Mouse (Mus musculus) intestine, embryonic 14.5 days (tissue): ENCODE measurements around the gene Olfr457. TPM values are rescaled to one million over a fixed set of nuclear protein-coding genes. Genes with fewer than 3 reads are reported as not detected.
"Not testable (repeated sequence)": the region's sequence is repeated elsewhere in the genome, so short reads cannot be mapped to it uniquely, and the experiment has no call there.

ENCODE experiments used
- ATAC-seq: fragments of 200-750 bp; cut with Nextera tagmentation; replicated peaks from 2 replicates; pipeline ENCODE4 v1.8.0; 2017; ENCODE audit warnings: low read depth, moderate number of reproducible peaks, moderate TSS enrichment, moderate library complexity; ENCODE audit not compliant: low FRiP score, low TSS enrichment
- DNase-seq: peaks from one replicate; pipeline ENCODE4 v3.0.0-alpha.2; 2018; ENCODE audit warnings: low spot score
- H3K27ac ChIP-seq: fragments of 300-500 bp; sonication (generic); 2 replicates; pipeline ENCODE4 v1.5.1; 2014; ENCODE audit warnings: low read depth, mild to moderate bottlenecking, control low read depth
- H3K27me3 ChIP-seq: fragments of 300-500 bp; sonication (generic); replicated peaks from 2 replicates; pipeline ENCODE4 v1.6.1; 2014; ENCODE audit warnings: low read length, control low read depth; ENCODE audit not compliant: control insufficient read depth, insufficient read depth
- H3K36me3 ChIP-seq: fragments of 300-500 bp; sonication (generic); 2 replicates; pipeline ENCODE4 v1.6.1; 2014; ENCODE audit warnings: low read length, control low read depth; ENCODE audit not compliant: control insufficient read depth, insufficient read depth
- H3K4me1 ChIP-seq: fragments of 300-500 bp; sonication (generic); replicated peaks from 2 replicates; pipeline ENCODE4 v1.6.1; 2014; ENCODE audit warnings: low read length, control low read depth, mixed read lengths; ENCODE audit not compliant: control insufficient read depth, insufficient read depth
- H3K4me2 ChIP-seq: fragments of 300-500 bp; sonication (generic); 2 replicates; pipeline ENCODE4 v1.6.1; 2014; ENCODE audit warnings: low read length
- H3K4me3 ChIP-seq: fragments of 300-500 bp; sonication (generic); 2 replicates; pipeline ENCODE4 v1.5.1; 2014; ENCODE audit warnings: low read depth, low read length, control low read depth, mixed read lengths
- H3K9ac ChIP-seq: fragments of 300-500 bp; sonication (generic); 2 replicates; pipeline ENCODE4 v1.6.1; 2014; ENCODE audit warnings: mild to moderate bottlenecking, low read length
- H3K9me3 ChIP-seq: fragments of 300-500 bp; sonication (generic); 2 replicates; pipeline ENCODE4 v1.6.1; 2016; ENCODE audit warnings: low read length, control low read depth; ENCODE audit not compliant: control insufficient read depth
- WGBS: fragments of 180-500 bp; shearing (Covaris S2); extraction: QIAGEN DNeasy Blood & Tissue Kit; methylation state at CpG from one replicate; pipeline ENCODE4 v1.1.7; 2014; 5-methylcytosine and 5-hydroxymethylcytosine counted together
- polyA plus RNA-seq: library from polyadenylated mRNA; unstranded; fragments of >200 nt; fragmentation: Nextera tagmentation; extraction: Ambion mirVana; gene quantifications from 2 replicates; pipeline ENCODE4 v1.2.1, GENCODE M21; 2014

Olfr457 gene
- polyA plus RNA-seq: not detected in 2 replicates

GRCm38 (mm10) chr6:42476235-42476634 lies at the start of gene Olfr457:
Gene Olfr457 (minus strand): TSS chr6:42476335.
- no peak for DNase-seq
- WGBS: 56% methylated on average over 1 of the region's 1 CpGs
- H3K27me3 ChIP-seq: no peaks in the 10 kb centered on the region
- no peaks in the 10 kb centered on the region for H3K4me1 ChIP-seq
- no peak within 1 kb of the TSS for H3K4me2 ChIP-seq
- H3K9me3 ChIP-seq: no peaks in the 10 kb centered on the region
- no peak within 1 kb of the TSS for H3K4me3 ChIP-seq
- ATAC-seq: no peak
- H3K27ac ChIP-seq: no peak within 1 kb of the TSS
- no peak within 1 kb of the TSS for H3K9ac ChIP-seq
- H3K36me3 ChIP-seq: no peaks in the 10 kb centered on the region

- no peak overlapping the region for H3K9ac ChIP-seq
- no peak overlapping the region for H3K4me3 ChIP-seq
- WGBS: 68% methylated on average over 1 of the region's 1 CpGs
- no peak overlapping the region for H3K27ac ChIP-seq
- H3K4me1 ChIP-seq: no peaks in the 10 kb centered on the region
- no peaks in the 10 kb centered on the region for H3K9me3 ChIP-seq
- DNase-seq (no peak), ATAC-seq (no peak)
- no peaks in the 10 kb centered on the region for H3K27me3 ChIP-seq
- H3K36me3 ChIP-seq: no peaks in the 10 kb centered on the region
- H3K4me2 ChIP-seq: no peak overlapping the region
Observed at GRCm38 (mm10) chr6:42513461-42513860, 37.3 kb upstream of the Olfr457 start.

DNA sequence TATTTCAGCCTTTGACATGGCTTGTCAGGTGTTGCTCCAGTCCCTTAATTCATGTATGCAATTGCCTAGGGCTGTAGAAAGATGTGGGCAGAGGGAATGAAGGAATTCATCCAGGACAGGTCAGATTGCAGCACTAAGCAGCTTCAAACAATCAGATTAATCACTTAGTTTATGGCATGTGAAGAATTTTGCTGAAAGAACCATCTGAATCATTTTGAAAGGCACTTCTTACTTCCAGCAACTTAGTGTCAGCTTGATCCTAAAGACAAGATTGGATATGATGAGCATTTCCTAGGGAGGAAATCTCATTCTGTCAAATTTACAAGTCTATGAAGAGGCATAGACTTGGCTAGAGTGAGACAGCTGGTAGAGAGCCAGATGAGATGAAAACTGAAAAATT lies 33.2 kb upstream of the Olfr457 start:
- Histone ChIP-seq H3K4me1 (no peaks in the 10 kb centered on the region), H3K4me2 (no peak overlapping the region), H3K36me3 (no peaks in the 10 kb centered on the region), H3K27ac (no peak overlapping the region), H3K9me3 (no peaks in the 10 kb centered on the region), H3K4me3 (no peak overlapping the region), H3K9ac (no peak overlapping the region), H3K27me3 (no peaks in the 10 kb centered on the region)
- ATAC-seq (no peak), DNase-seq (no peak)

DNA sequence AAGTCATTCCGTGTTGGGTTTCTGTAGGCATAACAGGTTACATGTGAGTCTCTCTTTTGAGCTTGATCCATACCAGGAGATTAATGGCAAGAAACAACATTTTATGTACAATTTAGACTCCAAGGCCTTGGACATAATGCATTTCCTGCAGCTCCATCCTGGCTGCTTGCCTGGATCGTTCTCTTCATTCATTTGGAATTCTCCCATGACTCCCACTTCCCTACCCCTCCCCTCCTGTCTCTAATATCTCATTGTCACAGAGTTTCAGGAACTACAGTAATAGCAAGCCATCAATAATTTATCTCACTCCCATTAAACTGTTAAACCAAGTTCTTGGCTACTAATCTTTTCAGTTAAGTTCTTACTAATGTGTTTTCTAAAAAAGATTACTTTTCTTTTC lies 27.3 kb upstream of the Olfr457 start:
- ATAC-seq: no peak

DNA sequence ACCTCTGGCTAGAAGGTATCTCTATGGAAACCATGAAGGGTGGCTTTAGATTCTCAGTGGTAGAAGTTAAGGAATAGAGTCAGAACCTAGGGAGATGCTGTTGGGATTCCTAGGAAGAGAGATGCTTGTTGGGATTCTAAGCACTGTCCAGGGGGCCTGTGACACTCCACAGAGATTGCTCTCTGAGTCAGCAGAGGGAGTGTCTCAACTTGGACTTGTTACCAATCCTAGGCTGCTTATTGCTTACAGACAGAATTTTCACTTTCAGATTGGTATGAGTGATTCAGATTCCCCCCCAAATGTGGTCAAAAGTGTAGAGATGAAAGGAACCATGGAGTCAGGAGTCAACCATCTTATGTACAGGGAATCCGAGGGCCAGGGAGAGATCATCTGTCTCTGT lies 13.6 kb upstream of the Olfr457 start:
- Histone ChIP-seq H3K36me3 (no peaks in the 10 kb centered on the region), H3K9me3 (no peaks in the 10 kb centered on the region), H3K27me3 (no peaks in the 10 kb centered on the region), H3K4me3 (no peak overlapping the region), H3K4me1 (no peaks in the 10 kb centered on the region), H3K9ac (no peak overlapping the region), H3K27ac (no peak overlapping the region), H3K4me2 (no peak overlapping the region)
- WGBS: 62% methylated on average over 1 of the region's 1 CpGs
- DNase-seq (no peak), ATAC-seq (no peak)

More for the DNA sequence above, 27.3 kb upstream of the Olfr457 start:
- Histone ChIP-seq H3K27me3 (no peaks in the 10 kb centered on the region), H3K9me3 (no peaks in the 10 kb centered on the region), H3K9ac (no peak overlapping the region), H3K4me3 (no peak overlapping the region), H3K4me1 (no peaks in the 10 kb centered on the region), H3K4me2 (no peak overlapping the region), H3K27ac (no peak overlapping the region), H3K36me3 (no peaks in the 10 kb centered on the region)
- WGBS: 67% methylated on average over 2 of the region's 2 CpGs
- no peak for DNase-seq

GRCm38 (mm10) chr6:42487114-42487513 lies 11.0 kb upstream of the Olfr457 start, which contains the start of gene Olfr456:
Gene Olfr456 (minus strand): TSS chr6:42487214.
- no peaks in the 10 kb centered on the region for H3K27me3 ChIP-seq
- H3K4me1 ChIP-seq: no peaks in the 10 kb centered on the region
- H3K36me3 ChIP-seq: no peaks in the 10 kb centered on the region
- H3K4me3 ChIP-seq: no peak within 1 kb of the TSS
- H3K9me3 ChIP-seq: no peaks in the 10 kb centered on the region
- no peak within 1 kb of the TSS for H3K27ac ChIP-seq
- ATAC-seq (no peak), DNase-seq (no peak)
- H3K9ac ChIP-seq: no peak within 1 kb of the TSS
- 89% methylated on average over 1 of the region's 1 CpGs for WGBS
- no peak within 1 kb of the TSS for H3K4me2 ChIP-seq

DNA sequence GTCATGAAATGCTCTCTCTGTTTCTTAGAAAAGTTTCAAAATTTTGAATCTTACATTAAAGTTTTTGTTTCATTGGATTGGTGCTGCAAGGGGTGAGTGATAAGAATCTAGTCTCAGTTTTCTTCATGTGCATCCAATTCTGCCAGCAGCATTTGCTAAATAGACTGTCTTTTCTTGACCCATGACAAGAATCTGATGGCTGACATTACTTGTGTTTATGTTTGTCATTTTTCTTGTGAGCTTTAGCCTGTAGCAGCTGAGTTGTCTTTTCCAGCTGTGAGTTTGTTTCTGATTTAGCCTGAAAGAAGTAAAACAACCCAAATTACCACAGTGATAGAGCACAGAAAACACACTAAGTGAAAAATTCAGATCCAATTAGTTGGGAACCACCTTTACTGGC lies 8.5 kb upstream of the Olfr457 start:
- H3K4me2 ChIP-seq: no peak overlapping the region
- no peak overlapping the region for H3K27ac ChIP-seq
- ATAC-seq (no peak), DNase-seq (no peak)
- H3K4me1 ChIP-seq: no peaks in the 10 kb centered on the region
- H3K4me3 ChIP-seq: no peak overlapping the region
- H3K9ac ChIP-seq: no peak overlapping the region
- no peaks in the 10 kb centered on the region for H3K36me3 ChIP-seq
- H3K9me3 ChIP-seq: no peaks in the 10 kb centered on the region
- no peaks in the 10 kb centered on the region for H3K27me3 ChIP-seq

DNA sequence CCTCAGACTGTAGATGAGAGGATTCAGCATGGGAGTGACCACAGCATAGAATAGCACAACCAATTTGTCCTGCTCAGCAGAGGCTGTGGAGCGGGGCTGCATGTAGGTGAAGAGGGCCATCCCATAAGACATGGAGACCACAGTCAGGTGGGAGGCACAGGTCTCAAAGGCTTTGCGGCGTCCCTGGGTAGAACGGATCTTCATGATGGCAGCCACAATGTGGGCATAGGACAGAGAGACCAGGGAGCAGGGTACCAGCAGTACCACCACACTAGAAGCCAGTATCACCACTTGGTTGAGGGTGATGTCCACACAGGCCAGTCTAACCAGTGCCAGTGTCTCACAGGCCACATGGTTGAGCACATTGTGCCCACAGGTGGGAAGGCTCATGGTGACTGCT lies 4.8 kb downstream of the Olfr457 start:
- H3K9me3 ChIP-seq, H3K4me1 ChIP-seq, H3K27me3 ChIP-seq, H3K4me2 ChIP-seq, H3K9ac ChIP-seq, H3K27ac ChIP-seq, DNase-seq, ATAC-seq, H3K36me3 ChIP-seq, H3K4me3 ChIP-seq: not testable (repeated sequence)
- WGBS: 91% methylated on average over 4 of the region's 4 CpGs

DNA sequence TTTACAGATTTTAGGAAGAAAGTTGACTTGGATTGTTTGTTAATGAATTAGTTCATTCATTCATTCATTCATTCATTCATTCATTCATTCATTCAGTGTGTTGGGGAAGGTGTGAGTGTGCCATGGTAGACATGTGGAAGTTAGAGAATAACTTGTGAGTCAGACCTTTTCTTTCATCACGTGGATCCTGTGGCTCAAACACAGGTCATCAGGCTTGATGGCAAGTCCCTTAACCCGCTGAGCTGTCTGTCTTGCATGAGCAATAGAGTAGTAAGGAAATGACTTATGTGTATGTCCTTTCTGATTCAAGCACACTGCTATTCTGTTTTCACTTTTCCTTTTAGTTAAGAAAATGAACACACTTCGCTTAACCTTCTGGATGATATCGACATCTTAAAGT lies 5.6 kb downstream of the Olfr457 start:
- no peaks in the 10 kb centered on the region for H3K36me3 ChIP-seq
- H3K27me3 ChIP-seq: no peaks in the 10 kb centered on the region
- no peak overlapping the region for H3K9ac ChIP-seq
- 90% methylated on average over 4 of the region's 4 CpGs for WGBS
- no peak for ATAC-seq
- H3K27ac ChIP-seq: no peak overlapping the region
- DNase-seq: no peak
- no peaks in the 10 kb centered on the region for H3K4me1 ChIP-seq
- no peak overlapping the region for H3K4me2 ChIP-seq
- no peaks in the 10 kb centered on the region for H3K9me3 ChIP-seq
- H3K4me3 ChIP-seq: no peak overlapping the region
